Mouse (Mus musculus): ENCODE measurements at regions not wholly inside any gene's neighbourhood (a gene's known extent, or its start where the extent isn't known, plus 50 kb on each side); places are given as distances from the start of the nearest gene placed in this dataset.

GRCm38 (mm10) chr8:89396673-89397072 lies 352.7 kb upstream of the Sall1 start:
- DNase-seq, result no peak

GRCm38 (mm10) chr8:89392749-89393148 lies 348.8 kb upstream of the Sall1 start:
- no peak for DNase-seq

GRCm38 (mm10) chr8:89388761-89389160 lies 344.8 kb upstream of the Sall1 start:
- no peak for DNase-seq

- DNase-seq, result no peak
Observed at GRCm38 (mm10) chr8:89387295-89387694, 343.3 kb upstream of the Sall1 start.

- DNase-seq, result no peak
Observed at GRCm38 (mm10) chr8:89385028-89385427, 341.1 kb upstream of the Sall1 start.

GRCm38 (mm10) chr8:89383781-89384180 lies 339.8 kb upstream of the Sall1 start:
- no peak for DNase-seq

GRCm38 (mm10) chr8:89382538-89383380 lies 338.8 kb upstream of the Sall1 start:
- no peak for DNase-seq

GRCm38 (mm10) chr8:89380436-89380835 lies 336.5 kb upstream of the Sall1 start:
- DNase-seq, result no peak

- no peak for DNase-seq
Observed at GRCm38 (mm10) chr8:89372761-89373160, 328.8 kb upstream of the Sall1 start.

GRCm38 (mm10) chr8:89371773-89372132 lies 327.8 kb upstream of the Sall1 start:
- no peak for DNase-seq

GRCm38 (mm10) chr8:89370816-89371772 lies 327.1 kb upstream of the Sall1 start:
- DNase-seq, result no peak

- DNase-seq, result no peak
Observed at GRCm38 (mm10) chr8:89365430-89365829, 321.5 kb upstream of the Sall1 start.

- no peak for DNase-seq
Observed at GRCm38 (mm10) chr8:89358411-89358810, 314.4 kb upstream of the Sall1 start.

- no peak for DNase-seq
Observed at GRCm38 (mm10) chr8:89345547-89345946, 301.6 kb upstream of the Sall1 start.

GRCm38 (mm10) chr8:89341686-89342085 lies 297.7 kb upstream of the Sall1 start:
- DNase-seq, result no peak

- no peak for DNase-seq
Observed at GRCm38 (mm10) chr8:89335416-89335815, 291.5 kb upstream of the Sall1 start.

- DNase-seq, result no peak
Observed at GRCm38 (mm10) chr8:89325751-89326351, 281.9 kb upstream of the Sall1 start.

GRCm38 (mm10) chr8:89325248-89325645 lies 281.3 kb upstream of the Sall1 start:
- no peak for DNase-seq

- DNase-seq, result no peak
Observed at GRCm38 (mm10) chr8:89324462-89325247, 280.7 kb upstream of the Sall1 start.

- no peak for DNase-seq
Observed at GRCm38 (mm10) chr8:89317514-89318289, 273.7 kb upstream of the Sall1 start.

- no peak for DNase-seq
Observed at GRCm38 (mm10) chr8:89316566-89317175, 272.7 kb upstream of the Sall1 start.

Data from cerebellum, adult 18-20 months (tissue).